Mouse (Mus musculus) liver, postnatal 0 days (tissue): ENCODE data around the gene Dlx6.

ENCODE experiments used
- CTCF ChIP-seq: sonication (generic); IDR thresholded peaks from 2 replicates; pipeline ENCODE4 v1.5.1; 2016; ENCODE audit warnings: antibody characterized with exemption, low read depth
- EP300 ChIP-seq: IDR thresholded peaks from 2 replicates; pipeline ENCODE4 v1.6.1; 2016; ENCODE audit warnings: antibody characterized with exemption, low read depth, mild to moderate bottlenecking

DNA sequence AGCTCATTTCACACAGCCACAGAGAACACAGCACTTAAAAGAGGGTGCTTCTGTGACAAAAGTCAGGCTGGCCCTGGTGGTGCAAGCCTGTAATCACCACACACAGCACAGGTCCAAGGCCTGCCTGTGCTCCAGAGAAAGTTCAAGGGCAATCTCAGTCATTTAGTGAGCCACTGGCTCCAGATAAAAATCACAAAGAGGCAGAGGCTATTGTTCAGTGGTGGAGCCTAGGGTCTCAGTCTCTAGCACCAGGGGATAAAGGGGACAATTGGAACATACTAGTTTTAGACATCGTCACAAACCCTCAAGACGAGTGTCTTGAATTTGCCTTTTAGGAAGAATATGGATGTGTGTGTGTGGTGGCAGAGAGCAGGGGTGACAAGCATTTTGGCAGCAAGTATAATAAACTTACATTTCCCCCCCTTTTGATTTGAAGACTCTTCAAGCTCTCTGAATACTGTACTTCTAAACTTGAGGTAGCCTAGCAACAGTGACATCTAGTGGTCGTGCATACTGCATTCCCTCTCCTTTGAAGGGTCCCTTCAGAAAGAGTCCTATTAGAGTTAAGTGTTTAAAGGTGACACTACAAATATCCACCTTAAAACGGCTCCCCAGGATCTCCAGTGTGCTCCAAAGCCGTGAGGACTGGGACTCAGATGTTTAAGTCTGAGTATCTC is 51.9 kb downstream of the Dlx6 start:
- TF ChIP-seq CTCF (peak; percentile 70), EP300 (no peak)
